Mouse (Mus musculus): ENCODE results near the gene Zfp11.

GRCm38 (mm10) chr5:129650858-129651257 is 19.0 kb downstream of the Zfp11 start:
- TF ChIP-seq CTCF (IDR thresholded peaks at IDR 0.05; ENCODE audit: low read depth) (no peak), EP300 (IDR thresholded peaks at IDR 0.05; ENCODE audit: low read depth) (no peak)
